Comparison of ENCODE assay signal across 7 mouse cellular contexts in genomic region chr3:108225711-108226557, GRCm38 (mm10). TPM values are rescaled to one million over a fixed set of nuclear protein-coding genes. Genes with fewer than 3 reads are reported as not detected.
DNase-seq lines count a peak whose midpoint lies in the region; ATAC-seq lines count a peak whose summit lies in the region.

No protein-coding gene starts in this region.

- H3K27me3 ChIP-seq in megakaryocyte, embryonic 14.5 days (replicated peaks): peaks cover 85% of the 10 kb centered on the region
- H3K27me3 ChIP-seq in forebrain, embryonic 11.5 days (ENCODE audit: control insufficient read depth, insufficient read depth, low read length): peaks cover 36% of the 10 kb centered on the region
- peaks cover 23% of the 10 kb centered on the region for H3K27me3 ChIP-seq in intestine, embryonic 16.5 days (replicated peaks; ENCODE audit: control insufficient read depth, insufficient read depth, low read length)
- H3K27me3 ChIP-seq in midbrain, embryonic 10.5 days (ENCODE audit: low read depth, poor library complexity, severe bottlenecking): peaks cover 72% of the 10 kb centered on the region

- no peak overlapping the region for H3K27ac ChIP-seq in forebrain, embryonic 11.5 days (ENCODE audit: low read depth, low read length)
- H3K27ac ChIP-seq in intestine, embryonic 16.5 days (ENCODE audit: low read length): no peak overlapping the region
- peak overlapping the region; percentile 65 for H3K27ac ChIP-seq in midbrain, embryonic 10.5 days (replicated peaks)

- peaks cover 11% of the 10 kb centered on the region for H3K4me1 ChIP-seq in megakaryocyte, embryonic 14.5 days
- peaks cover 5% of the 10 kb centered on the region; the same call in 1 of the 2 replicates for H3K4me1 ChIP-seq in forebrain, embryonic 11.5 days (replicated peaks; ENCODE audit: control insufficient read depth, insufficient read depth, low read length)
- peaks cover 11% of the 10 kb centered on the region for H3K4me1 ChIP-seq in intestine, embryonic 16.5 days (ENCODE audit: control insufficient read depth, insufficient read depth, low read length)
- peaks cover 19% of the 10 kb centered on the region for H3K4me1 ChIP-seq in midbrain, embryonic 10.5 days

- WGBS in forebrain, embryonic 11.5 days: 2% methylated on average over 65 of the region's 67 CpGs
- 2% methylated on average over 62 of the region's 67 CpGs for WGBS in intestine, embryonic 16.5 days
- 3% methylated on average over 66 of the region's 67 CpGs for WGBS in midbrain, embryonic 10.5 days

- H3K4me2 ChIP-seq in forebrain, embryonic 11.5 days (ENCODE audit: low read depth, low read length, severe bottlenecking): peak overlapping the region; percentile 61
- H3K4me2 ChIP-seq in intestine, embryonic 16.5 days (ENCODE audit: low read depth, low read length): peak overlapping the region; percentile 93

- peak; percentile 69 for DNase-seq in forebrain, embryonic 11.5 days (ENCODE audit: low spot score)
- peak; percentile 51 for DNase-seq in midbrain, embryonic 10.5 days (ENCODE audit: low spot score)
- no peak for DNase-seq in left cerebral cortex, postnatal 10 days (ENCODE audit: extremely low spot score in 1 of 2, low spot score in 2 of 2)
- DNase-seq in MN1 (ENCODE audit: low spot score): no peak

- H3K9me3 ChIP-seq in megakaryocyte, embryonic 14.5 days: no peaks in the 10 kb centered on the region
- no peaks in the 10 kb centered on the region for H3K9me3 ChIP-seq in forebrain, embryonic 11.5 days (ENCODE audit: control insufficient read depth, low read length)
- H3K9me3 ChIP-seq in intestine, embryonic 16.5 days (ENCODE audit: control insufficient read depth, low read length): no peaks in the 10 kb centered on the region
- no peaks in the 10 kb centered on the region for H3K9me3 ChIP-seq in midbrain, embryonic 10.5 days (replicated peaks)

- H3K9ac ChIP-seq in forebrain, embryonic 11.5 days (ENCODE audit: low read length): peak overlapping the region; percentile 58
- peak overlapping the region; percentile 65 for H3K9ac ChIP-seq in intestine, embryonic 16.5 days (ENCODE audit: low read depth, low read length)

- intact Hi-C loops in left cerebral cortex, postnatal 10 days (cut with DNase I): no loop called here

- peak overlapping the region; percentile 87 for H3K4me3 ChIP-seq in megakaryocyte, embryonic 14.5 days (replicated peaks)
- H3K4me3 ChIP-seq in forebrain, embryonic 11.5 days (ENCODE audit: low read depth, low read length): peak overlapping the region; percentile 42
- H3K4me3 ChIP-seq in intestine, embryonic 16.5 days (ENCODE audit: low read length): peak overlapping the region; percentile 57
- peak overlapping the region; percentile 60 for H3K4me3 ChIP-seq in midbrain, embryonic 10.5 days

- no peak for ATAC-seq in megakaryocyte, adult 5-6 weeks (ENCODE audit: poor library complexity, severe bottlenecking)
- peak; percentile 63 for ATAC-seq in forebrain, embryonic 11.5 days (replicated peaks; ENCODE audit: low FRiP score)
- peak; percentile 80 for ATAC-seq in intestine, embryonic 16.5 days

- H3K36me3 ChIP-seq in megakaryocyte, embryonic 14.5 days (replicated peaks; ENCODE audit: low read length): no peaks in the 10 kb centered on the region
- H3K36me3 ChIP-seq in forebrain, embryonic 11.5 days (ENCODE audit: control insufficient read depth, insufficient read depth, low read length): no peaks in the 10 kb centered on the region
- no peaks in the 10 kb centered on the region for H3K36me3 ChIP-seq in intestine, embryonic 16.5 days (ENCODE audit: control insufficient read depth, insufficient read depth, low read length)
- H3K36me3 ChIP-seq in midbrain, embryonic 10.5 days: no peaks in the 10 kb centered on the region

RNA-seq across cellular contexts. Expression of gene Sypl2, which starts 0.5 kb away (rescaled TPM):
- not detected in 2 replicates for polyA plus RNA-seq in megakaryocyte, embryonic 14.5 days (2012; ENCODE audit: insufficient read depth, low replicate concordance)
- not detected in 2 replicates for total RNA-seq in megakaryocyte, adult 5-6 weeks (2015)
- not detected in 2 replicates for total RNA-seq in megakaryocyte, adult 5-6 weeks (2017)
- polyA plus RNA-seq in forebrain, embryonic 11.5 days (2014; fragmentation: Nextera tagmentation; extraction: Ambion mirVana): 2.3 and 3.5 TPM in 2 replicates
- polyA plus RNA-seq in intestine, embryonic 16.5 days (2015; fragmentation: Nextera tagmentation; extraction: Ambion mirVana): 0.24 and 0.28 TPM in 2 replicates
- polyA plus RNA-seq in midbrain, embryonic 10.5 days (2016; fragmentation: Nextera tagmentation; extraction: Ambion mirVana): 0.42 and 0.88 TPM in 2 replicates
- 1 to 10 TPM; 1.1 to 1.3 TPM for total RNA-seq in left cerebral cortex, postnatal 10 days (2021)

RNA-seq across cellular contexts. Expression of gene Atxn7l2, which starts 15.2 kb away (rescaled TPM):
- polyA plus RNA-seq in megakaryocyte, embryonic 14.5 days (2012; ENCODE audit: insufficient read depth, low replicate concordance): 7.8 and 14.9 TPM in 2 replicates
- 3.1 and 4.7 TPM in 2 replicates for total RNA-seq in megakaryocyte, adult 5-6 weeks (2015)
- total RNA-seq in megakaryocyte, adult 5-6 weeks (2017): 1.5 and 2.0 TPM in 2 replicates
- polyA plus RNA-seq in forebrain, embryonic 11.5 days (2014; fragmentation: Nextera tagmentation; extraction: Ambion mirVana): 22.3 and 24.3 TPM in 2 replicates
- 9.7 and 10.5 TPM in 2 replicates for polyA plus RNA-seq in intestine, embryonic 16.5 days (2015; fragmentation: Nextera tagmentation; extraction: Ambion mirVana)
- 18.1 and 23.5 TPM in 2 replicates for polyA plus RNA-seq in midbrain, embryonic 10.5 days (2016; fragmentation: Nextera tagmentation; extraction: Ambion mirVana)
- total RNA-seq in left cerebral cortex, postnatal 10 days (2021): 10 to 100 TPM; 22.2 to 24.8 TPM

RNA-seq across cellular contexts. Expression of gene Cyb561d1, which starts 24.9 kb away (rescaled TPM):
- polyA plus RNA-seq in megakaryocyte, embryonic 14.5 days (2012; ENCODE audit: insufficient read depth, low replicate concordance): 3.3 and 3.9 TPM in 2 replicates
- total RNA-seq in megakaryocyte, adult 5-6 weeks (2015): 4.9 and 6.7 TPM in 2 replicates
- 10.3 and 12.0 TPM in 2 replicates for total RNA-seq in megakaryocyte, adult 5-6 weeks (2017)
- polyA plus RNA-seq in forebrain, embryonic 11.5 days (2014; fragmentation: Nextera tagmentation; extraction: Ambion mirVana): 3.1 and 3.2 TPM in 2 replicates
- polyA plus RNA-seq in intestine, embryonic 16.5 days (2015; fragmentation: Nextera tagmentation; extraction: Ambion mirVana): 4.2 and 4.7 TPM in 2 replicates
- 4.9 and 5.0 TPM in 2 replicates for polyA plus RNA-seq in midbrain, embryonic 10.5 days (2016; fragmentation: Nextera tagmentation; extraction: Ambion mirVana)
- 10 to 100 TPM; 11.0 to 12.7 TPM for total RNA-seq in left cerebral cortex, postnatal 10 days (2021)

RNA-seq across cellular contexts. Expression of gene Psma5, which starts 30.8 kb away (rescaled TPM):
- polyA plus RNA-seq in megakaryocyte, embryonic 14.5 days (2012; ENCODE audit: insufficient read depth, low replicate concordance): 6.0 TPM in 1 of 2 replicates, not detected in the other
- total RNA-seq in megakaryocyte, adult 5-6 weeks (2015): 160 and 172 TPM in 2 replicates
- 146 and 158 TPM in 2 replicates for total RNA-seq in megakaryocyte, adult 5-6 weeks (2017)
- polyA plus RNA-seq in forebrain, embryonic 11.5 days (2014; fragmentation: Nextera tagmentation; extraction: Ambion mirVana): 277 and 297 TPM in 2 replicates
- polyA plus RNA-seq in intestine, embryonic 16.5 days (2015; fragmentation: Nextera tagmentation; extraction: Ambion mirVana): 249 and 278 TPM in 2 replicates
- 299 and 349 TPM in 2 replicates for polyA plus RNA-seq in midbrain, embryonic 10.5 days (2016; fragmentation: Nextera tagmentation; extraction: Ambion mirVana)
- total RNA-seq in left cerebral cortex, postnatal 10 days (2021): 10 to 100 TPM; 91.4 to 92.5 TPM

RNA-seq across cellular contexts. Expression of gene Amigo1, which starts 39.8 kb away (rescaled TPM):
- polyA plus RNA-seq in megakaryocyte, embryonic 14.5 days (2012; ENCODE audit: insufficient read depth, low replicate concordance): not detected in 2 replicates
- total RNA-seq in megakaryocyte, adult 5-6 weeks (2015): 1.4 and 3.3 TPM in 2 replicates
- total RNA-seq in megakaryocyte, adult 5-6 weeks (2017): 1.4 and 2.2 TPM in 2 replicates
- 4.2 and 5.2 TPM in 2 replicates for polyA plus RNA-seq in forebrain, embryonic 11.5 days (2014; fragmentation: Nextera tagmentation; extraction: Ambion mirVana)
- polyA plus RNA-seq in intestine, embryonic 16.5 days (2015; fragmentation: Nextera tagmentation; extraction: Ambion mirVana): 2.2 and 2.5 TPM in 2 replicates
- polyA plus RNA-seq in midbrain, embryonic 10.5 days (2016; fragmentation: Nextera tagmentation; extraction: Ambion mirVana): 4.1 and 4.5 TPM in 2 replicates
- 10 to 100 TPM; 36.4 to 38.5 TPM for total RNA-seq in left cerebral cortex, postnatal 10 days (2021)

Comparison
In these comparisons a context has a peak if more than half of its experiments do, and no peak if none do; other contexts are left out.
1. DNase-seq: peak in forebrain, embryonic 11.5 days (single experiment) and midbrain, embryonic 10.5 days (single experiment); none in left cerebral cortex, postnatal 10 days (0 of 2) and MN1 (single experiment).
2. Peak in every context shown above with its lines, with median percentiles within 50 percentile points of each other: H3K4me3 ChIP-seq.